Mouse (Mus musculus) kidney, adult 10 weeks (tissue): Measurements from ENCODE around the gene Gm3371. TPM values are rescaled to one million over a fixed set of nuclear protein-coding genes. Genes with fewer than 3 reads are reported as not detected.

Experiments
- polyA plus RNA-seq: library from polyadenylated mRNA; stranded (reverse); fragments of 350-450 nt; fragmentation: Illumina TruSeq; extraction: RNeasy Lipid Tissue Mini Kit (QIAGEN cat#74804); gene quantifications from one replicate; pipeline ENCODE4 v1.2.3, GENCODE M21; 2014; ENCODE audit warnings: low read depth, low replicate concordance

Gene Gm3371
- polyA plus RNA-seq = not detected

DNA sequence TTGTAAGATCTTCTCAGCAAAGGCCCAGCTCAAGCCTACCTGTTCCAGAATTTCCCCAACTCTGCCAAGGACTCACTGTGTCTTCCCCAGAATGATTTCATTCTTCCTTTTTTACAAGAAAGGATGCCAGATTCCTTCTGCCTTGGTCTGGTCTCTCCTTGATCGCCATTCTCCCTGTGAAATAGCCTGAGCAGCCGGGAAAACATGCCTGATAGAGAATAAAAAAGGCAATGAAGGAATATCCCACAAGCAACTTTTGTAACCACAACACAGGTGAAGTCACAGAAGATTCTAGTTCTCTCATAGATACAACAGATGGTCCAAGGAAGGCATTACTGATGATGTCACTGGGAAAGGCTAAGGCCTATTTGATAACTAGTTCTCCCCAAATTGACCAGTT is at the start of gene Gm3371:
TSS of gene Gm3371 (minus strand) at position 101 of the 400 bp plus-strand sequence.

DNA sequence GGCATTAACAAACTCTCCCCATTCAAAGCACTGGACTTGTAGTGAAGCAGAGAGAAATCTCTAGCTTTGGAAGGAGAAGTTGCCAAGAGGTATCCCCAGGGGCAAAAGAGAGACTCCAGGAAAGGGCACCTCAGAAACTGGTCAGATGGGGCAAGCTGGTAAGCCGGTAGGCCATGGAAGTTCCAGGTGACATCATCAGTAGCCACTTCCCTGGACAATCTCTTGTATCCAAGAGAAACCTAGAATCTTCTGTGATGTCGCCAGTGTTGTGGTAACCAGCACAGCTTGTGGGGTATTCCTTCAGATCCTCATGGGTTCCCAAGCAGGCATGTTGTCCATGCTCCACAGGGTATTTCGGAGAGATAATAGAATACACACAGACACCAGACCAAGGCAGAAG is 22.8 kb upstream of the Gm3371 start, which contains the start of gene Gm8232:
TSS of gene Gm8232 (plus strand) at position 301 of the 400 bp plus-strand sequence.

DNA sequence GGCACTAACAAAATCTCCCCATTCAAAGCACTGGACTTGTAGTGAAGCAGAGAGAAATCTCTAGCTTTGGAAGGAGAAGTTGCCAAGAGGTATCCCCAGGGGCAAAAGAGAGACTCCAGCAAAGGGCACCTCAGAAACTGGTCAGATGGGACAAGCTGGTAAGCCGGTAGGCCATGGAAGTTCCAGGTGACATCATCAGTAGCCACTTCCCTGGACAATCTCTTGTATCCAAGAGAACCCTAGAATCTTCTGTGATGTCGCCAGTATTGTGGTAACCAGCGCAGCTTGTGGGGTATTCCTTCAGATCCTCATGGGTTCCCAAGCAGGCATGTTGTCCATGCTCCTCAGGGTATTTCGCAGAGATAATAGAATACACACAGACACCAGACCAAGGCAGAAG is 45.4 kb downstream of the Gm3371 start, which contains the start of gene Gm8229:
TSS of gene Gm8229 (plus strand) at position 301 of the 400 bp plus-strand sequence.

Other genes with a start within 250 kb of the Gm3371 start
- not detected for gene Gm8212, start 213.0 kb downstream of the Gm3371 start, polyA plus RNA-seq
- gene 4930503E14Rik, start 197.4 kb downstream of the Gm3371 start, polyA plus RNA-seq = not detected
- gene Gm8220, start 125.1 kb downstream of the Gm3371 start, polyA plus RNA-seq = not detected
- gene Gm5930, start 72.1 kb downstream of the Gm3371 start, polyA plus RNA-seq = not detected
- not detected for gene Gm8229, start 45.3 kb downstream of the Gm3371 start, polyA plus RNA-seq
- gene Gm8232, start 22.9 kb upstream of the Gm3371 start, polyA plus RNA-seq = not detected
- gene BC061237, start 81.8 kb upstream of the Gm3371 start, polyA plus RNA-seq = not detected
- gene Gm17093, start 107.6 kb upstream of the Gm3371 start, polyA plus RNA-seq = not detected
- not detected for gene Gm8247, start 172.5 kb upstream of the Gm3371 start, polyA plus RNA-seq
- not detected for gene Gm5624, start 217.2 kb upstream of the Gm3371 start, polyA plus RNA-seq